Mouse (Mus musculus) cerebellum, adult 9-10 months (tissue): ENCODE data around the gene Sf3b6.
"Not testable (repeated sequence)": the region's sequence is repeated elsewhere in the genome, so short reads cannot be mapped to it uniquely, and the experiment has no call there.

Source experiments
- DNase-seq: peaks from one replicate; pipeline ENCODE4 v3.0.0; 2022

Sf3b6 gene

GRCm38 (mm10) chr12:4817361-4818101 lies at the start of gene Sf3b6:
Gene Sf3b6 (plus strand): TSS chr12:4817544.
- peak; percentile 99 for DNase-seq

DNA sequence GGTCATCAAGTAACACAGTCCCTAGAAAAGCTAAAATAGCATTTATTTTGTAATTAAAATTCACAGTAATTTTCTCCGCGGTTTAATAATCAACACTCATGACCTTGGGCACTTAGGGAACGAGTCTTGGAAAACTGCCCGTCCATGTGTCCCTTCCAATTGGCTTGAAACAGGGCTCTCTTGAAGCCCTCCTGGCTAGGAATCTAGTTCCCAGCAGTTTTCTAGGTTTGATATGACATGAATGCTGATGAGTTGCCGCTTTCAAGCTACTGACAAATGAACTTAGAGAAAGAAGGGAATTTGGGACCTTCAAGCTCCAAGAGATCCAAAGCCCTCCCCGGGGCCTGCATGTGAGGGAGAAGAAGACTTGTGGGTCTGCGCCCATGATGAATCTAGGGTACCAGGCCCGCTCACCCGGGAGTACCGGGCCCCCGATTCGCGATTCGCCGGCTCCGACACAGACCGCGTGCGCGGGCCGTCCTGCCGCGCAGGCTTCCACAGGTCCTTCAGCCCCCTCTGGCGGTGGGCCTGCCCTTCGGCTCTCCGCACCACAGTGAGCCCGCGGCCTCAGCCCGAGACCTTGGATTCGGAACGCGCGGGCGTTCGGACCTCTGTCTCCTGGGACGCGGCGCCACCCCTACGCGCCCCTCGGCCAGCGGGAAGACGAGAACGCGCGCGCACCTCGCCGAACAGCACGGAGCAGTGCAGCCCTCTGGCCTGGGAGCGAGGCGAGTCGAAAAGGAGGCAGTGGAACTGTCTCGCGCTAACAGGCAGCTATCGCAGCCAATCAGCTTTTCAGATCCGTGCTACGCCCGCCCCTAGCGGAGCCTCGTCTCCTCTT lies 48.6 kb upstream of the Sf3b6 start, which contains the start of the genes Pfn4 and Fam228b:
TSS of gene Pfn4 (plus strand) at position 531 of the 841 bp plus-strand sequence.
TSS of gene Fam228b (minus strand) at position 776 of the 841 bp plus-strand sequence.
- DNase-seq, result peak; percentile 97

DNA sequence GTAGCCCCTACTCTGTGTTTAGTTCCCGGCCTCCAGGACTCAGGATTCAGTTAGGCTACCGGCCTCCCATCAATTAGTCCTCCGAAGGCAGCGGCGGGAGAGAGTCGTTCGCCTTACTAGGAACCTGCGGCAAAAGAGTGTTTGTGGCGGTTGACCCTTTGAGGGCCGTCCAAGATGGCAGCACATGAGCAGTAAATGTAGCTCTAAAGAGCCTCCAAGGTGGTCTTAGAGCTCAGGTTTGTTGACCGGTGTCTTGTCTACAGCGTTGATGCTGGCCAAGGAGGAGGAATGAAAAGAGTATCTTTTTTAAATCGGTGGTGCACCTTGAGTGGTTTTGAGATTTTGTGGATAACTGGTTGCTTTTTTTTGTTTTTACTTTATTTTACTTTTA lies 48.0 kb upstream of the Sf3b6 start:
- DNase-seq, result no peak

- DNase-seq, result no peak
Observed at GRCm38 (mm10) chr12:4774895-4775587, 42.3 kb upstream of the Sf3b6 start.

DNA sequence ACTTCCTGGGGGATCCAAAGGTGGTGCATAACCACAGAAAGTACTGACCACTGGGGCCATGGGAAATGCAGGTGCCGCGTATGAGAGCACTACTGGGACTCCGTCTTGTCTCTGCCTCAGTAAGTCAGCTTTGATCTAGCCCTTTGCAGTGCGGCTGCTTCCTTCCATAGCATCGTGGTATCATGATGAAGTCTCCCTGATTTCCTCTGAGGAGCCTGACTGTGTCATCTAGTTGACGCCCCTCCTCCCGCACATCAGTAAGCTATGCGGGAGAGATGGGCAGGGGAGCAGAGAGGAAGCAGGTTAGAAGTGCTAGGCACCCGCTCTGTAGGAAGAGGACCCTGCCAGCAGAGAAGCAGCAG lies 41.8 kb upstream of the Sf3b6 start:
- DNase-seq, result no peak

GRCm38 (mm10) chr12:4777734-4778133 lies 39.6 kb upstream of the Sf3b6 start:
- no peak for DNase-seq

GRCm38 (mm10) chr12:4780245-4780644 lies 37.1 kb upstream of the Sf3b6 start:
- no peak for DNase-seq

- DNase-seq, result no peak
Observed at GRCm38 (mm10) chr12:4781270-4781669, 36.1 kb upstream of the Sf3b6 start.

DNA sequence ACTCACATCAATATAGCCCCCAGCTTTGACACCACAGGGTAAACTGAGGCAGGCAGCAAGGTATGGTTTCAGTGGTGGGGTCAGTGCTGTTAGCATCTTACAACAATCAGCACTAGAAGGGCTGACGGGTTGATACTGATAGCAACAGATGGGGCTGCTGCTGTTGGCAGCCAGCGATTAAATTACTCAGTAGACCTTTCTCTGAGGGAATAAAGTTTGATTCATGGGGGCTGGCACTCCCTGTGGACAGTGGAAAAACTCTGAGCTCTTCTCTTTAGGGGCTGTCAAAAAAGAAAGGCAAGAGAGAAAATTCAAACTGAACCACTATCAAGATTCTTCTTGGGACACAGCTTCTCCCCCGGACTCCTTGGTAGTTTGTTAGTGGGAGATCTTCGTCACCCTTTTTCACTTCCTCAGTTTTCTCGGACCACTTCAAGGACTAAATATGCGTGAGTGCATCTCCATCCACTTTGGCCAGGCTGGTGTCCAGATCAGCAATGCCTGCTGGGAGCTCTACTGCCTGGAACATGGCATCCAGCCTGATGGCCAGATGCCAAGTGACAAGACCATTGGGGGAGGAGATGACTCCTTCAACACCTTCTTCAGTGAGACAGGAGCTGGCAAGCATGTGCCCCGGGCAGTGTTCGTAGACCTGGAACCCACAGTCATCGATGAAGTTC lies 35.5 kb upstream of the Sf3b6 start:
- peak; percentile 28 for DNase-seq

GRCm38 (mm10) chr12:4783598-4783997 lies 33.7 kb upstream of the Sf3b6 start:
- no peak for DNase-seq

DNA sequence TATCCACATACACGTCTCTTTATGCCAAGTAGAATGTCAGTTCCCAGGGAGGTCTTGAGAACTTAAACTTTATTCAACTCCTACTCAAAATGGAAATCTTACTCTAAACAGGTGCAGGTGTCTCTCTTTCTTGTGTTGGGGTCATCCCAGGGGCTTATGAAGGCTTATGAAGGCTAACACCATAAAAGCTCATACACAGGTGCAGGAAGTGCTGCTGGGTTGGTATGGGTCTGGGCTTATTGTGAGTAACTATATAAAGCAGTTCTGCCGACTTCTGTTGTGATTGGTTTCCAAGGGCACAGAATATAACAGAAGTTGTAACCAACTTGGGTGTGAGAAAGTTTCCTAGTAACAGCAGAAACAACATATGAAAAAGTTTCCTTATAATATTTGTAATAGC lies 32.9 kb upstream of the Sf3b6 start:
- DNase-seq, result no peak

GRCm38 (mm10) chr12:4788128-4788527 lies 29.2 kb upstream of the Sf3b6 start:
- not testable (repeated sequence) for DNase-seq

DNA sequence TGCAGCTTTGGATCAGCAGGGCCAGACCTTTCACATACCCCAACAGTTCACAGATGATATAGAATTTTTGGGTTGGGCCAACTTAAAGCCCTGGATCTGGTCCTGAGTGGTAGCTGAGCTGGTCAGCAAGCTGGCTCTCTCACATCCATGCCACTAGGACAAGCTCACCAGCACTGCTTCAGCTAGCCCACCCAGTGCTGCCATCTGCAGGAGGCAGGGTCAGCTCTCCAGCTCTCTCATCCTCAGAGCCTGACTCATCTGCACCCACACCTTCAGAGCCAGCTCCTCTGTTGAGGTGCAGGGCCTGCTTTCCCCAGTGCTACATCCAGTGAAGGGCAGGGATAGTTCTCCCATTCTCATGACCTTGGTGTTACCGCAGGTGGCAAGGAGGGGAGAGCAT lies 23.6 kb upstream of the Sf3b6 start:
- DNase-seq, result no peak

- not testable (repeated sequence) for DNase-seq
Observed at GRCm38 (mm10) chr12:4797471-4797870, 19.9 kb upstream of the Sf3b6 start.

DNA sequence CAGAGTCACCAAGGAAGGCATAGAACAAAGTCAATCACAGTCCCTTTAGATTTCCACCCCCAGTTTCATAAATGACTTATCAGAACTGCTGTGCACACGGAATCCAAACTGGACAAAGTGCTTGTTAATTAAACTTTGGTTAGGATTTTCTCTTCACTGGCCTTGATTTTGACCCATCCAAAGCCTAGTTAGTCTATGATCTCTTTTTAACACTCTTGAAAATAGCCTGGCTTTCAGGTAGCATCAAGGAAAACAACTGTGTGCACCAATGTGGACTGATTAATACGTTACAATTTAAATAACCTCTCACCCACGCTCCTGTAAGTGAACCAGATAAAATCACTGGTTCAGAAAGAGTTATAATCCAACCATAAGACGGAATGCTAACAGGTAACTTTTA lies 6.3 kb upstream of the Sf3b6 start:
- DNase-seq, result no peak

GRCm38 (mm10) chr12:4811705-4812104 lies 5.6 kb upstream of the Sf3b6 start:
- DNase-seq, result no peak

GRCm38 (mm10) chr12:4813636-4814035 lies 3.7 kb upstream of the Sf3b6 start:
- no peak for DNase-seq

DNA sequence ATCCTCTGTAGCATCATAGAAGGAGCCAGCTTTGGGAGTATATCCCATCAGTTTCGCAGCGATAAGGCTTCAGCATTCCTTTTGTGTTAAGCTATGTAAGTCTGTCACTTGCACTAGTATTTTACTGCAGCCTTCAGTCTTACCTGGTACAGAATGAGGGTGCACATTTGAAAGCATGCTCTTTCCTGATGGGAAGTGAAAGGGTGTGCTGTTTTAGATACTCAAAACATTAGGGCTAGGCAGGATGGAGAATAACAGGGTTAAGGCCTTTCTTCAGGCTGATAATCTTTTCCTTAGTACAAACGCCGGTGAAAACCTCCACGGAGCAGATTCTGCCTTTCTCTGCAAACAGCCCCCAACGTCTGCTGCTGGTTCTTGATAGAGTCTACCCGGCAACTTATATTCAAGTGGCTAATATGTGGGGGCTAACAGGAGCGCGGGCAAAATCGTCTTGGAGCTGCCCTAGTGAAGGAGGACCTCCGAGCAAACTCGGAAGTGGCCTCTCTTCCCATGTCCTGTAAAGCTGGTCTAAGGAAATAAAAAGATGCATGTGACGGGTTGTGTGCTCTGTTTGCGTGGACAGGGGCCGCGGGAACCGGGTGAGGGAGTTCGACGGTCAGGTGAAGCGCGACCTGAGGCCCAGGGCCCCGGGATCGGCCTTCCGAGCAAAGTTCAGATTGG lies 524 bp upstream of the Sf3b6 start:
- DNase-seq, result no peak

DNA sequence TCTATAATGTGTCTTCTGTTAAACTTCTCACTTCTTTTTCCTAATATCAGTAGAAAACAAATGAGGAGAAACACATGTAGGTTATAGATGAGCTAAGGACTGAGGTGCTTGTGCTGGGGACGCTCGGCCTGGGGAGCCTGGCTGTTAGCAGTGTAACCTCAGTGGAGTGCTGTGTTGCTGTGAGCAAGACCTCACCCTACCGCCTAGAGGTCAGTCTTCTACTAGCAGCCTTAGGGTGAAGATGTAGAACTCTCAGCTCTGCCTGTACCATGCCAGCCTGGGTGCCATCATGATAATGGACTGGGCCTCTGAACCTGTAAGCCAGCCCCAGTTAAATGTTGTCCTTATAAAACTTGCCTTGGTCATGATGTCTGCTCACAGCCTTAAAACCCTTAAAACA lies 9.9 kb downstream of the Sf3b6 start:
- DNase-seq, result no peak

- no peak for DNase-seq
Observed at GRCm38 (mm10) chr12:4836959-4837358, 19.6 kb downstream of the Sf3b6 start.

DNA sequence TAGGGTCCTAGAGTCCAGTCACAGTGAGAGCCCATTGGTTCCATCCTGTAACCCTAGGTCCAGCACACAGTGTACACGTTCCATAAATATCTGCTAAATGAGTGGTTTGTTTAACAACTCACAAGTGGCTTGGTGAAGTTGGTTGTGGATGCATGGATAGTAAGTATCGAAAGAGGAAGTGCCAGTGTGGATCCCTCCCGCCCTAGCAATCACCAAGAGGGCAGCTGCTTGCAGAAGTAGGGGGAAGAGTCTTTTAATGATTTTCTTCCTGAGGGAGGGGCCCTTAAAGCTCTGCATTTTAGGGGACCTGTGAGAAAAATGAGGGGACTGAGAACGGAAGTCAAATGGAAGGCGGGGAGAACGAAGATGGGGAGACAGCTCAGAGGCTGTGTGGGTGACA lies 22.7 kb downstream of the Sf3b6 start:
- no peak for DNase-seq

GRCm38 (mm10) chr12:4840741-4841140 lies 23.4 kb downstream of the Sf3b6 start:
- peak; percentile 47 for DNase-seq
